Mouse (Mus musculus): ENCODE data around the gene Igfbp2.

DNA sequence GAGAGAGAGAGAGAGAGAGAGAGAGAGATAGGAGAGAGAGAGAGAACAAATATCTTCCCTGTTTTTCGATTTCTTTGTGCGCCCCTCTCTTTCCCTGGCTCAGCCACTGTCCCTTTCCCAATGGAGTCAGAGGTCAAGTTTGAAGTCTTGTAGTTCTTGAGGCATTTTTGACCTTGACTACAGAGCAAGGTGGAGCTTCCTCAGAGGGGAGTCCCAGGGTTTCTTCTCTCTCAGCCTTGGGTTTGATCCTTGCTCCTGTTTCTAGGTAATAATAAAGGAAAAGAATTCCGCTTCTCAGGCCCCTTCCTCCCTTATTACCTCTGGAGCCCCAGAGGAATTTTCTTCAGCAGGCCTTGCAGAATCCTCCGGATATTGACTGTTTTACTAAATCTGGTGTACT lies 1.6 kb downstream of the Igfbp2 start:
- no peak for TF ChIP-seq USF1 (IDR thresholded peaks at IDR 0.05; ENCODE audit: low read depth)
- no peak for TF ChIP-seq CTCF (IDR thresholded peaks at IDR 0.05; ENCODE audit: control insufficient read depth, insufficient read depth, insufficient read length)
- TF ChIP-seq MYOG (IDR thresholded peaks at IDR 0.05; ENCODE audit: control insufficient read depth, extremely low read depth, insufficient read length): no peak
- TF ChIP-seq CEBPB (IDR thresholded peaks at IDR 0.05; ENCODE audit: low read depth): no peak
- no peak for TF ChIP-seq MAX (IDR thresholded peaks at IDR 0.05)
- no peak for TF ChIP-seq MYOD1 (IDR thresholded peaks at IDR 0.05; ENCODE audit: control insufficient read depth, insufficient read length, low read depth)
- TF ChIP-seq FOSL1 (IDR thresholded peaks at IDR 0.05; ENCODE audit: insufficient read depth, low read length, poor library complexity, severe bottlenecking): no peak

Data from C2C12 (cell line).